Mouse (Mus musculus): ENCODE data around the gene Lrrc2. TPM values are rescaled to one million over a fixed set of nuclear protein-coding genes. Genes with fewer than 3 reads are reported as not detected.

Gene Lrrc2
- total and polyA plus RNA-seq, 3 experiments: 1.6 to 3.6 (median 1.6) TPM

DNA sequence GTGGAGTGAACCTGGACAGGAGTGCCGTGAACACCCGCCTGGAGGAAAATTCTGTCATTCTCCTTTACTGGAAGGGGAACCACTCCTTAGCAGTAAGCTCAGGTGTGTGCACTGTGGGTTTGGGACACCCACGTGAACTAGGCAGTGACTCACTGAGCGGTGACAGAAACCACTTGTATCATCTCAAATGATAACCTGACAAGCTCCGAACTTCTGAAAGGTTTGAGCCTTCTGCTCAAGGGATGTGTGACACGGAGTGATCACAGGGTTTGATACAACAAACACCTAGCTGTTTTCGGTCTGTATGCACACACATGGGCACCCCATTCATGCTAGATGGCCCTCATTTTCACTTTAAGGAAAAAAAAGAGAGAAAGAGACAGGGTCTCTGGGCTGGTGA, 34.6 kb upstream of the Lrrc2 start, which contains the start of gene Fam240a:
TSS of gene Fam240a (minus strand) at position 76 of the 400 bp plus-strand sequence.
- H3K79me2 ChIP-seq (replicated peaks; ENCODE audit: control insufficient read depth, extremely low read depth, insufficient read depth, poor library complexity, severe bottlenecking): no peaks in the 10 kb centered on the region
- H3K9ac ChIP-seq (ENCODE audit: insufficient read depth, low read depth): no peak within 1 kb of the TSS

DNA sequence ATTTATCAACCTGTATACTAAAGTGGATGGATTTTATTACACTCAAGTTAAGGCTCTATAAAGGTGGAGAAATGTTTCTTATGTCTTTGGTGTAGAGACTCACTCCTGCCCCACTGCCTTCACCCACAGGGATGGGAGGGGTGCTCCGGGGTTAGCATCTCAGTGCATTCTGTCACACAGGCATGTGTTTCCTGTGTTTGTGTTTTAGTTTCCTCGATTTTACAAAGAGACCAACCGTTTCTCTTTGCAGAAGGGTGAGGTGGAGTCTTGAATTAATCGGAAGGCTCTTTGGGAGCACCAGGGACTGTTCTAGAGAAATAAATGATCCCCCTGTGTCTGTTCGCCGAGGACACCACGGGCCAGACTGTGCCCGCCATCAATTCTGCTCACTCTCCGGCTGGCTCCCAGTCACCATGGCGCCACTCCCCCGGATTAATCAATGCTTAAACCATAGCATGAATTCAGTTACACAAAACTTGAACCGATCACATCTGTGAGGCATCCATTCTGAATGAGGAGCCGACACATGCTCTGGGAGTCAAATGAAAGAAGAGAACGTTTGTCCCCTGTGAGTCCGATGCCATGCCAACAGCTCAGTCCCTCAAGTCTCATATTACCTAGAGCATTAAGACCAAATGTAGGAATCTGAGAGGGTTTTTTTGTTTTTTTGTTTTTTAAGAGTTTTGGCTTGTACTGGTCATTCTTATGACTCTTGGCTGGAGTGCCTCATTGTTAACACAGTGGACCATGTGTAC, 30.5 kb upstream of the Lrrc2 start:
- H3K27me3 ChIP-seq (replicated peaks): no peaks in the 10 kb centered on the region
- DNase-seq (ENCODE audit: extremely low read depth): no peak
- no peak overlapping the region for H3K9ac ChIP-seq (ENCODE audit: insufficient read depth, low read depth)
- no peak overlapping the region for H3K27ac ChIP-seq (ENCODE audit: insufficient read depth, low read depth)
- H3K79me2 ChIP-seq (replicated peaks; ENCODE audit: control insufficient read depth, extremely low read depth, insufficient read depth, poor library complexity, severe bottlenecking): no peaks in the 10 kb centered on the region
- no peaks in the 10 kb centered on the region for H3K36me3 ChIP-seq (replicated peaks in 1 of 2; ENCODE audit: control insufficient read depth in 1 of 2, insufficient read depth in 1 of 2, low read length in 1 of 2)
- H3K4me2 ChIP-seq (ENCODE audit: insufficient read depth, low read depth, poor library complexity, severe bottlenecking): no peak overlapping the region
- no peak for TF ChIP-seq KAT2A (IDR thresholded peaks at IDR 0.05; ENCODE audit: insufficient replicate concordance, low read length)
- TF ChIP-seq E2F4 (IDR thresholded peaks at IDR 0.05; ENCODE audit: insufficient replicate concordance, low read depth, low read length): no peak
- TF ChIP-seq RAD21 (IDR thresholded peaks at IDR 0.05; ENCODE audit: low read depth, low read length): no peak
- TF ChIP-seq HCFC1 (IDR thresholded peaks at IDR 0.05; ENCODE audit: low read depth, low read length): no peak
- no peak for TF ChIP-seq SIN3A (IDR thresholded peaks at IDR 0.05; ENCODE audit: low read length)
- no peak for TF ChIP-seq EP300 (IDR thresholded peaks at IDR 0.05; ENCODE audit: low read length)
- no peak for TF ChIP-seq IRF4 (IDR thresholded peaks at IDR 0.05; ENCODE audit: low read depth, low read length)
- TF ChIP-seq ETS1 (conservative IDR thresholded peaks at IDR 0.05; ENCODE audit: low read depth, low read length): no peak
- no peak for TF ChIP-seq JUND (conservative IDR thresholded peaks at IDR 0.05; ENCODE audit: low read depth, low read length)
- no peak for TF ChIP-seq POLR2A (IDR thresholded peaks at IDR 0.05; ENCODE audit: low read depth, low read length)
- TF ChIP-seq GABPA (IDR thresholded peaks at IDR 0.05; ENCODE audit: insufficient replicate concordance, low read depth, low read length): no peak
- TF ChIP-seq CHD2 (IDR thresholded peaks at IDR 0.05; ENCODE audit: low read length): no peak
- TF ChIP-seq ZMIZ1 (IDR thresholded peaks at IDR 0.05; ENCODE audit: low read depth, low read length): no peak
- TF ChIP-seq BHLHE40 (IDR thresholded peaks at IDR 0.05; ENCODE audit: low read depth, low read length): no peak
- TF ChIP-seq TCF12 (IDR thresholded peaks at IDR 0.05; ENCODE audit: low read depth, low read length): no peak
- no peak for TF ChIP-seq ELF1 (IDR thresholded peaks at IDR 0.05; ENCODE audit: low read depth, low read length)
- TF ChIP-seq ZNF384 (IDR thresholded peaks at IDR 0.05; ENCODE audit: low read depth, low read length): no peak
- no peak for TF ChIP-seq MEF2A (IDR thresholded peaks at IDR 0.05; ENCODE audit: borderline replicate concordance, low read depth, low read length)
- TF ChIP-seq PAX5 (IDR thresholded peaks at IDR 0.05; ENCODE audit: low read length): no peak
- H3K9me3 ChIP-seq (replicated peaks; ENCODE audit: low read length): no peaks in the 10 kb centered on the region
- in situ Hi-C loops (cut with MboI; ENCODE audit: low pct_ligation_motif_present, low pct_unique_long_range_greater_than_20kb, low sequenced_read_pairs) (no loop called here), dilution Hi-C loops (cut with MboI; ENCODE audit: extremely low pct_ligation_motif_present, extremely low pct_unique_long_range_greater_than_20kb, low sequenced_read_pairs) (no loop called here)
- no peaks in the 10 kb centered on the region for H3K4me1 ChIP-seq (ENCODE audit: control insufficient read depth in 1 of 2, insufficient read depth in 2 of 2)
- no peak overlapping the region for H3K4me3 ChIP-seq (replicated peaks in 1 of 3; ENCODE audit: low read depth in 2 of 3, low read length in 2 of 3, poor library complexity in 1 of 3)

More for the DNA sequence above, 34.6 kb upstream of the Lrrc2 start, which contains the start of gene Fam240a:
- no peak for DNase-seq (ENCODE audit: extremely low read depth)
- Histone ChIP-seq H3K27me3 (replicated peaks) (no peaks in the 10 kb centered on the region), H3K4me2 (ENCODE audit: insufficient read depth, low read depth, poor library complexity, severe bottlenecking) (no peak within 1 kb of the TSS), H3K4me1 (ENCODE audit: control insufficient read depth in 1 of 2, insufficient read depth in 2 of 2) (peaks cover 0 to 3% of the 10 kb centered on the region in 2 experiments; a peak in 1 of 4 replicates), H3K9me3 (replicated peaks; ENCODE audit: low read length) (no peaks in the 10 kb centered on the region), H3K4me3 (replicated peaks in 1 of 3; ENCODE audit: low read depth in 2 of 3, low read length in 2 of 3, poor library complexity in 1 of 3) (no peak within 1 kb of the TSS), H3K27ac (ENCODE audit: insufficient read depth, low read depth) (no peak within 1 kb of the TSS), H3K36me3 (replicated peaks in 1 of 2; ENCODE audit: control insufficient read depth in 1 of 2, insufficient read depth in 1 of 2, low read length in 1 of 2) (no peaks in the 10 kb centered on the region)
- dilution Hi-C loops (cut with MboI; ENCODE audit: extremely low pct_ligation_motif_present, extremely low pct_unique_long_range_greater_than_20kb, low sequenced_read_pairs): no loop called here
- in situ Hi-C loops (cut with MboI; ENCODE audit: low pct_ligation_motif_present, low pct_unique_long_range_greater_than_20kb, low sequenced_read_pairs): no loop called here
- TF ChIP-seq ZMIZ1 (IDR thresholded peaks at IDR 0.05; ENCODE audit: low read depth, low read length) (no peak), ELF1 (IDR thresholded peaks at IDR 0.05; ENCODE audit: low read depth, low read length) (no peak), RCOR1 (conservative IDR thresholded peaks at IDR 0.05; ENCODE audit: low read depth, low read length) (no peak), ETS1 (conservative IDR thresholded peaks at IDR 0.05; ENCODE audit: low read depth, low read length) (no peak), E2F4 (IDR thresholded peaks at IDR 0.05; ENCODE audit: insufficient replicate concordance, low read depth, low read length) (no peak), MAFK (IDR thresholded peaks at IDR 0.05; ENCODE audit: insufficient replicate concordance, low read length) (no peak), MAX (IDR thresholded peaks at IDR 0.05; ENCODE audit: low read length) (no peak), CTCF (conservative IDR thresholded peaks at IDR 0.05 in 1 of 2, IDR thresholded peaks at IDR 0.05 in 1 of 2; ENCODE audit: low read depth in 2 of 2, low read length in 2 of 2) (no peak)
